Mouse (Mus musculus) embryonic facial prominence, embryonic 15.5 days (tissue): Measurements from ENCODE around the gene Add3. TPM values are rescaled to one million over a fixed set of nuclear protein-coding genes. Genes with fewer than 3 reads are reported as not detected.

Source experiments
- ATAC-seq: fragments of 200-750 bp; cut with Nextera tagmentation; 2 replicates; pipeline ENCODE4 v1.8.0; 2017; ENCODE audit warnings: low read depth, moderate TSS enrichment; ENCODE audit not compliant: insufficient number of reproducible peaks, low FRiP score, low TSS enrichment
- H3K27ac ChIP-seq: fragments of 300-500 bp; sonication (generic); replicated peaks from 2 replicates; pipeline ENCODE4 v1.5.1; 2015; ENCODE audit warnings: mild to moderate bottlenecking, inconsistent platforms
- H3K27me3 ChIP-seq: fragments of 300-500 bp; sonication (generic); 2 replicates; pipeline ENCODE4 v1.6.1; 2015; ENCODE audit warnings: inconsistent platforms
- H3K36me3 ChIP-seq: fragments of 300-500 bp; sonication (generic); 2 replicates; pipeline ENCODE4 v1.6.1; 2015; ENCODE audit warnings: mild to moderate bottlenecking, inconsistent platforms
- H3K4me1 ChIP-seq: fragments of 300-500 bp; sonication (generic); 2 replicates; pipeline ENCODE4 v1.6.1; 2015; ENCODE audit warnings: inconsistent platforms
- H3K4me2 ChIP-seq: fragments of 300-500 bp; sonication (generic); replicated peaks from 2 replicates; pipeline ENCODE4 v1.6.1; 2015; ENCODE audit warnings: mild to moderate bottlenecking, inconsistent platforms
- H3K4me3 ChIP-seq: fragments of 300-500 bp; sonication (generic); replicated peaks from 2 replicates; pipeline ENCODE4 v1.5.1; 2015; ENCODE audit warnings: mild to moderate bottlenecking, inconsistent platforms
- H3K9ac ChIP-seq: fragments of 300-500 bp; sonication (generic); 2 replicates; pipeline ENCODE4 v1.6.1; 2015; ENCODE audit warnings: inconsistent platforms
- H3K9me3 ChIP-seq: fragments of 300-500 bp; sonication (generic); replicated peaks from 2 replicates; pipeline ENCODE4 v1.6.1; 2016; ENCODE audit warnings: inconsistent platforms
- WGBS: fragments of 180-500 bp; shearing (Covaris S2); methylation state at CpG from one replicate; pipeline ENCODE4 v1.1.7; 2015; 5-methylcytosine and 5-hydroxymethylcytosine counted together
- polyA plus RNA-seq: library from polyadenylated mRNA; unstranded; fragments of >200 nt; fragmentation: Nextera tagmentation; extraction: Ambion mirVana; gene quantifications from 2 replicates; pipeline ENCODE4 v1.2.1, GENCODE M21; 2015

Add3 gene
- polyA plus RNA-seq, 1 experiment from 2014 or later: 79.4 TPM

DNA sequence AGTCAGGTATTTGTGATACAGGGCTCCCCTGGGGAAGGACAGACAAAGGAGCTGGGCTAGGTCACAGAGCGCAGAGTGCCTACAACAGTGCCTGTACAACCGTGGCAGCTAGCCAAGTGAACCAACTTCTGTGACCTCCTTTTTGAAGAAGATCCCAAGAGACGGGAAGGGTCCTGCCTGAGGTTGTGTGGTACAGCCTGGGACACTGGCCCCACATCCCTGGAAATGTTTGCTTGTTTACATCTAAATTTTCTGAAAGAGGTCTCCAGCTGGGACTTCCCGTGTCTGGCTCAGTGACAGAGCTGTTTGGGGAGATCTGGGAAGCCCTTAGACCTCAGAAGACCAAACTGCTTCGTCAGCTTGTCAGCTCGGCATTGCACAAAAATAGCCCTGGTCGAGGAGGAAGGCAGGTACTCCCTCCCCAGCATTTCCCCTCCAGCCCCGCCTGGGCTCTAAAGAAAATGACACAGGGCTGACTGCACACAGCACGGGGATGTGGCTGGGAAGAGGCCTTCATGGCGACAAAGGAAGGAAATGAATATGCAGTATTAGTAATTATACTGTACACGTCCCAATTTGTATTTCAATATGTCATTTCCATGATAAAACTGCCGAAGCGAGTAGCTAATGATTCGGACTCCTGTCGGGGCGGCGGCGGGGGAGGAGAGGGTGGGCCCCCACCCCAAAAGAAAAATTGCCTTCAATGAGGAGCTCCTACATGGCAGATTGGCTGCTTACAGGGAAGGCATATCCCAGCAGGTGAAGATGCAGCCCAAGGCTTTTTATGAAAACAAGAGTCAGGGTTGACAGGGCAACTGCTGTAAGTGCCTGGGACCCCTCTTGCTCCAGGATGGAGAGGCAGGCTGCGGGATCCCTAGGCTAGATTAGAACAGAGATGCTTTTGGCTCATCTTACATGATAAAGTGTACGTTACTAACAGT is 144.3 kb downstream of the Add3 start:
- 33% methylated on average over 20 of the region's 20 CpGs for WGBS
- Histone ChIP-seq H3K27me3 (no peaks in the 10 kb centered on the region), H3K4me1 (peaks cover 4% of the 10 kb centered on the region; the same call in 1 of the 2 replicates), H3K27ac (no peak overlapping the region), H3K9ac (no peak overlapping the region), H3K4me2 (no peak overlapping the region), H3K36me3 (no peaks in the 10 kb centered on the region), H3K9me3 (no peaks in the 10 kb centered on the region), H3K4me3 (no peak overlapping the region)
- ATAC-seq: no peak

DNA sequence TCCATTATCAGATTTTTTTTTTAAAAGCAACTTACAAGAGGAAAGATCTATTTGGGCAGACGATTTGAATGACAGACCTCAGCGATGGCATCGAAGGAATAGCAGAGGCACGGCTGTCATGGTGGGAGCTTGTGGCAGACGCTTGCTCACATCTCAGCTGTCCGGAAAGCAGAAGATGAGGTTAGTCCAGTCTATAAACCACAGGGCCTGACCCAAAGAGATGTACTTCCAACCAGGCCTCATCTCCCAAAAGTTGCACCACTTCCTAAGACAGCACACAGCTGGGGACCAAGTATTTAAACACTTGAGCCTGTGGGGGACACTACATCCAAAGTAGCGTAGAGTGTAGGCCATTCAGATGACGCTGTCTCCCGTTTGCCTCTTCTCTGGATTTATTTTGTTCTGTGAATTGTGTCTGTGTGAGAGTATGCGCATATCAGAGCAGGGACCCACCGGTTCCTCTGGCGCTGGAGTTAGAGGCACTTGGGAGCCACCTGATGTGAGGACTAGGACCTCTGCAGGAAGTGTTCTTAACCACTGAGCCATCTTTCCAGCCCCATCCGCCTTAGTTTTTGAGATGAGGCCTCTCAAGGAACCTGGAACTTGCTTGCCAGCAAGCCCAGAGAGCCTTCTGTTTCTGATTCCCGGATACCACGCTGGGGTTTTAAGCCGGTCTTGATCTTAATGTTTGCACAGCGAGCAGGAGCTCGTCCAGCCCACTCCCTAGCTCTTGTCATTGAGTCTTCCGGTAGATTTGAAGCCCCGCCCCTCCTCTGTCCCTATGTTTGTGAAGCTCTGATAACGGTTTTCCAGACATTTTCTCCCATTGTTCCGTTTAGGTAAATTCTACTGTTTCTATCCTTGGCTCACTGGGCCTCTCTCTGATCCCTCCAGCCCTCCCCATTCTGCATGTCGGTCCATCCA is 156.3 kb downstream of the Add3 start:
- WGBS: 70% methylated on average over 23 of the region's 23 CpGs
- Histone ChIP-seq H3K36me3 (no peaks in the 10 kb centered on the region), H3K4me3 (no peak overlapping the region), H3K27me3 (no peaks in the 10 kb centered on the region), H3K9ac (no peak overlapping the region), H3K4me1 (0 out of 2 replicates have a peak, but pooled peaks cover 3% of the 10 kb centered on the region), H3K27ac (no peak overlapping the region), H3K4me2 (no peak overlapping the region), H3K9me3 (no peaks in the 10 kb centered on the region)
- no peak for ATAC-seq

Other genes starting within 250 kb of the Add3 start
- 132 and 137 TPM in 2 replicates for gene Xpnpep1, start 100.2 kb upstream of the Add3 start, polyA plus RNA-seq
- 41.7 and 47.9 TPM in 2 replicates for gene Mxi1, start 170.1 kb downstream of the Add3 start, polyA plus RNA-seq
- gene Gm10197, start 231.3 kb downstream of the Add3 start, polyA plus RNA-seq: not detected in 2 replicates